Mouse (Mus musculus) heart, embryonic 10.5 days (tissue): ENCODE measurements at regions not wholly inside any gene's neighbourhood (a gene's known extent, or its start where the extent isn't known, plus 50 kb on each side); places are given as distances from the start of the nearest gene placed in this dataset.

Experiments
- DNase-seq: peaks from one replicate; pipeline ENCODE4 v3.0.0-alpha.2; 2017; ENCODE audit warnings: low spot score
- H3K27ac ChIP-seq: fragments of 300-500 bp; sonication (generic); 2 replicates; pipeline ENCODE4 v1.5.1; 2016; ENCODE audit warnings: mild to moderate bottlenecking
- H3K27me3 ChIP-seq: fragments of 300-500 bp; sonication (generic); 2 replicates; pipeline ENCODE4 v1.6.1; 2016; ENCODE audit warnings: mild to moderate bottlenecking; ENCODE audit not compliant: poor library complexity, insufficient read depth, severe bottlenecking
- H3K36me3 ChIP-seq: fragments of 300-500 bp; sonication (generic); 2 replicates; pipeline ENCODE4 v1.6.1; 2016; ENCODE audit warnings: mild to moderate bottlenecking, moderate library complexity
- H3K4me1 ChIP-seq: fragments of 300-500 bp; sonication (generic); 2 replicates; pipeline ENCODE4 v1.6.1; 2016; ENCODE audit warnings: mild to moderate bottlenecking
- H3K4me3 ChIP-seq: fragments of 300-500 bp; sonication (generic); 2 replicates; pipeline ENCODE4 v1.5.1; 2016; ENCODE audit warnings: mild to moderate bottlenecking, moderate library complexity
- H3K9me3 ChIP-seq: fragments of 300-500 bp; sonication (generic); 2 replicates; pipeline ENCODE4 v1.6.1; 2016; ENCODE audit warnings: mild to moderate bottlenecking, moderate library complexity
- WGBS: fragments of 180-500 bp; shearing (Covaris S2); methylation state at CpG from one replicate; pipeline ENCODE4 v1.1.7; 2016; 5-methylcytosine and 5-hydroxymethylcytosine counted together

- no peaks in the 10 kb centered on the region for H3K9me3 ChIP-seq
- WGBS = 69% methylated on average over 7 of the region's 7 CpGs
- H3K27ac ChIP-seq = no peak overlapping the region
- no peaks in the 10 kb centered on the region for H3K36me3 ChIP-seq
- no peak overlapping the region for H3K4me3 ChIP-seq
- H3K27me3 ChIP-seq = no peaks in the 10 kb centered on the region
- no peak for DNase-seq
- H3K4me1 ChIP-seq = no peaks in the 10 kb centered on the region
Measured at GRCm38 (mm10) chr5:126917300-126917699, 324.3 kb upstream of the Tmem132c start.

- no peaks in the 10 kb centered on the region for H3K36me3 ChIP-seq
- 44% methylated on average over 2 of the region's 2 CpGs for WGBS
- DNase-seq = no peak
- no peaks in the 10 kb centered on the region for H3K9me3 ChIP-seq
- no peaks in the 10 kb centered on the region for H3K27me3 ChIP-seq
- no peak overlapping the region for H3K4me3 ChIP-seq
- H3K4me1 ChIP-seq = no peaks in the 10 kb centered on the region
- no peak overlapping the region for H3K27ac ChIP-seq
Measured at GRCm38 (mm10) chr5:126933466-126933865, 308.1 kb upstream of the Tmem132c start.

- no peaks in the 10 kb centered on the region for H3K27me3 ChIP-seq
- no peak for DNase-seq
- H3K4me3 ChIP-seq = no peak overlapping the region
- no peaks in the 10 kb centered on the region for H3K36me3 ChIP-seq
- H3K4me1 ChIP-seq = no peaks in the 10 kb centered on the region
- WGBS = 78% methylated on average over 7 of the region's 7 CpGs
- H3K27ac ChIP-seq = no peak overlapping the region
- H3K9me3 ChIP-seq = no peaks in the 10 kb centered on the region; the same call in 1 of the 2 replicates
Measured at GRCm38 (mm10) chr5:126944861-126945260, 296.7 kb upstream of the Tmem132c start.

- DNase-seq = no peak
- no peaks in the 10 kb centered on the region for H3K9me3 ChIP-seq
- H3K27me3 ChIP-seq = no peaks in the 10 kb centered on the region
- no peaks in the 10 kb centered on the region for H3K4me1 ChIP-seq
- no peak overlapping the region for H3K4me3 ChIP-seq
- H3K27ac ChIP-seq = no peak overlapping the region
- WGBS = 75% methylated on average over 5 of the region's 5 CpGs
- no peaks in the 10 kb centered on the region for H3K36me3 ChIP-seq
Measured at GRCm38 (mm10) chr5:126954189-126954588, 287.4 kb upstream of the Tmem132c start.

- Histone ChIP-seq H3K4me3 (no peak overlapping the region), H3K4me1 (no peaks in the 10 kb centered on the region), H3K36me3 (no peaks in the 10 kb centered on the region), H3K27me3 (no peaks in the 10 kb centered on the region), H3K27ac (no peak overlapping the region), H3K9me3 (no peaks in the 10 kb centered on the region)
- DNase-seq = no peak
- WGBS = 87% methylated on average over 6 of the region's 6 CpGs
Measured at GRCm38 (mm10) chr5:126954634-126955033, 287.0 kb upstream of the Tmem132c start.

- Histone ChIP-seq H3K4me3 (no peak overlapping the region), H3K36me3 (no peaks in the 10 kb centered on the region), H3K27ac (no peak overlapping the region), H3K9me3 (peaks cover 2% of the 10 kb centered on the region; the same call in 1 of the 2 replicates), H3K4me1 (no peaks in the 10 kb centered on the region), H3K27me3 (no peaks in the 10 kb centered on the region)
- no peak for DNase-seq
- 76% methylated on average over 4 of the region's 4 CpGs for WGBS
Measured at GRCm38 (mm10) chr5:126964577-126964976, 277.0 kb upstream of the Tmem132c start.

- WGBS = 78% methylated on average over 4 of the region's 4 CpGs
- Histone ChIP-seq H3K36me3 (no peaks in the 10 kb centered on the region), H3K27me3 (no peaks in the 10 kb centered on the region), H3K27ac (no peak overlapping the region), H3K4me1 (no peaks in the 10 kb centered on the region), H3K4me3 (no peak overlapping the region), H3K9me3 (peaks cover 2% of the 10 kb centered on the region; the same call in 1 of the 2 replicates)
- DNase-seq = no peak
Measured at GRCm38 (mm10) chr5:126967076-126967475, 274.5 kb upstream of the Tmem132c start.

- Histone ChIP-seq H3K27ac (no peak overlapping the region), H3K36me3 (no peaks in the 10 kb centered on the region), H3K27me3 (no peaks in the 10 kb centered on the region), H3K4me3 (no peak overlapping the region), H3K9me3 (peaks cover 2% of the 10 kb centered on the region; the same call in 1 of the 2 replicates), H3K4me1 (no peaks in the 10 kb centered on the region)
- WGBS = 77% methylated on average over 8 of the region's 8 CpGs
- no peak for DNase-seq
Measured at GRCm38 (mm10) chr5:126969373-126969772, 272.2 kb upstream of the Tmem132c start.

- Histone ChIP-seq H3K36me3 (no peaks in the 10 kb centered on the region), H3K27me3 (no peaks in the 10 kb centered on the region), H3K4me1 (no peaks in the 10 kb centered on the region), H3K9me3 (no peaks in the 10 kb centered on the region), H3K27ac (no peak overlapping the region), H3K4me3 (no peak overlapping the region)
- WGBS = 63% methylated on average over 2 of the region's 2 CpGs
- DNase-seq = no peak
Measured at GRCm38 (mm10) chr5:126971284-126971683, 270.3 kb upstream of the Tmem132c start.

GRCm38 (mm10) chr5:126971981-126972380 lies 269.6 kb upstream of the Tmem132c start:
- no peaks in the 10 kb centered on the region for H3K9me3 ChIP-seq
- no peaks in the 10 kb centered on the region for H3K4me1 ChIP-seq
- H3K36me3 ChIP-seq = no peaks in the 10 kb centered on the region
- H3K4me3 ChIP-seq = no peak overlapping the region
- H3K27ac ChIP-seq = no peak overlapping the region
- H3K27me3 ChIP-seq = no peaks in the 10 kb centered on the region
- WGBS = 39% methylated on average over 1 of the region's 1 CpGs
- DNase-seq = no peak

- 58% methylated on average over 3 of the region's 3 CpGs for WGBS
- Histone ChIP-seq H3K27ac (no peak overlapping the region), H3K36me3 (no peaks in the 10 kb centered on the region), H3K9me3 (no peaks in the 10 kb centered on the region), H3K4me3 (no peak overlapping the region), H3K27me3 (no peaks in the 10 kb centered on the region), H3K4me1 (no peaks in the 10 kb centered on the region)
- no peak for DNase-seq
Measured at GRCm38 (mm10) chr5:126973425-126973824, 268.2 kb upstream of the Tmem132c start.

- Histone ChIP-seq H3K4me3 (no peak overlapping the region), H3K27me3 (no peaks in the 10 kb centered on the region), H3K9me3 (no peaks in the 10 kb centered on the region), H3K36me3 (no peaks in the 10 kb centered on the region), H3K4me1 (no peaks in the 10 kb centered on the region), H3K27ac (no peak overlapping the region)
- 83% methylated on average over 3 of the region's 3 CpGs for WGBS
- DNase-seq = no peak
Measured at GRCm38 (mm10) chr5:126974565-126974964, 267.0 kb upstream of the Tmem132c start.

GRCm38 (mm10) chr5:126995577-126995976 lies 246.0 kb upstream of the Tmem132c start:
- no peaks in the 10 kb centered on the region for H3K9me3 ChIP-seq
- no peaks in the 10 kb centered on the region for H3K27me3 ChIP-seq
- no peak for DNase-seq
- no peak overlapping the region for H3K27ac ChIP-seq
- no peaks in the 10 kb centered on the region for H3K4me1 ChIP-seq
- WGBS = 48% methylated on average over 6 of the region's 6 CpGs
- no peaks in the 10 kb centered on the region for H3K36me3 ChIP-seq
- H3K4me3 ChIP-seq = no peak overlapping the region

- Histone ChIP-seq H3K36me3 (no peaks in the 10 kb centered on the region), H3K9me3 (no peaks in the 10 kb centered on the region), H3K4me1 (no peaks in the 10 kb centered on the region), H3K4me3 (no peak overlapping the region), H3K27ac (no peak overlapping the region), H3K27me3 (no peaks in the 10 kb centered on the region)
- no peak for DNase-seq
- WGBS = 83% methylated on average over 3 of the region's 3 CpGs
Measured at GRCm38 (mm10) chr5:127014166-127014565, 227.4 kb upstream of the Tmem132c start.
